22 mouse cellular contexts compared by ENCODE assay signal in genomic region chr7:88442649-88443048, GRCm38 (mm10). TPM values are rescaled to one million over a fixed set of nuclear protein-coding genes. Genes with fewer than 3 reads are reported as not detected.
"Had no signal": no experiment of that assay in that cellular context is flagged by ENCODE, and none has a peak within 500 bp of the region (broad histone marks: within the 10 kb centered on the region; RNA-seq: fewer than 3 reads in every experiment).

No protein-coding gene starts in this region.

- DNase-seq: kidney, adult 11 months; kidney, adult 9 months; kidney, postnatal 14 days; kidney, postnatal 4 days; layer of hippocampus, postnatal 36 days; liver, embryonic 13.5 days; lung, adult 2 months; lung, postnatal 14 days; lung, postnatal 4 days; retina, postnatal 1 day; right cerebral cortex, postnatal 25 days; spleen, adult 18-20 months; thymus, adult 18-20 months; thymus, postnatal 36 days had no signal

- H3K27me3 ChIP-seq: liver, embryonic 13.5 days; midbrain, embryonic 13.5 days; neural tube, embryonic 13.5 days had no signal

- H3K9me3 ChIP-seq: liver, embryonic 13.5 days; midbrain, embryonic 13.5 days; neural tube, embryonic 13.5 days had no signal

- H3K4me1 ChIP-seq: liver, embryonic 13.5 days; midbrain, embryonic 13.5 days; neural tube, embryonic 13.5 days had no signal

- H3K9ac ChIP-seq: liver, embryonic 13.5 days; midbrain, embryonic 13.5 days; neural tube, embryonic 13.5 days had no signal

- H3K4me3 ChIP-seq: left cerebral cortex, adult 2 months; liver, embryonic 13.5 days; midbrain, embryonic 13.5 days; myocyte; neural tube, embryonic 13.5 days had no signal

- H3K4me2 ChIP-seq: liver, embryonic 13.5 days; midbrain, embryonic 13.5 days; neural tube, embryonic 13.5 days had no signal

- H3K36me3 ChIP-seq: liver, embryonic 13.5 days; midbrain, embryonic 13.5 days; neural tube, embryonic 13.5 days had no signal

- ATAC-seq: midbrain, embryonic 13.5 days; midbrain, embryonic 16.5 days had no signal

- H3K27ac ChIP-seq: left cerebral cortex, adult 2 months; liver, embryonic 13.5 days; midbrain, embryonic 13.5 days; neural tube, embryonic 13.5 days had no signal

RNA-seq across cellular contexts. Expression of gene Rab38, which starts 12.6 kb away (rescaled TPM):
- total RNA-seq: monocyte, adult 5-6 weeks; neutrophil, adult 5-6 weeks had no signal
- polyA plus RNA-seq: testis, adult 2 months had no signal
